Mouse (Mus musculus): ENCODE measurements at regions not wholly inside any gene's neighbourhood (a gene's known extent, or its start where the extent isn't known, plus 50 kb on each side); places are given as distances from the start of the nearest gene placed in this dataset.

DNA sequence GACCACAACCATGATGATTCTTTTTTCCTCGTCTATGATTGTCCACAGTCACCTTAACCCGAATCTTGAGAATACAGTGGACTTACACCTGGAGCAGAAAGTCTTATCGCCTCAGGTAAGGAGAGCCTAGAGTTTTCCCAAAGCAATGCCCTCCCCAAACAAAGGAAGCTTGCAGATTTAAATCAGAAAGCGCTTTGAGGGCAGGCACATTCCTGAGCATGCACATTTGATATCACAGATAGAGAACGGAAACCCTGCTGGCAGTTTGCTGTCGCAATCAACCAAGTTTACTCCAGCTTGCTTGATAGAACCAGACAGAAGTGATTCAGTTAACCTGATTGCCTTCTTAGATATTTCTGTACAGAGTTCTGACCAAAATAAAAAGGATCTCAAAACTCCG lies 393.6 kb upstream of the Gm10131 start:
- Histone ChIP-seq H3K36me3 (ENCODE audit: control insufficient read depth, insufficient read depth) (no peaks in the 10 kb centered on the region), H3K27me3 (ENCODE audit: control insufficient read depth, insufficient read depth, insufficient read length) (no peaks in the 10 kb centered on the region), H3K79me3 (ENCODE audit: low read depth) (no peaks in the 10 kb centered on the region), H3K79me2 (ENCODE audit: control insufficient read depth, insufficient read depth) (no peaks in the 10 kb centered on the region), H3K4me3 (ENCODE audit: insufficient read depth, poor library complexity, severe bottlenecking) (no peak overlapping the region), H3ac (ENCODE audit: control insufficient read depth, insufficient read length, low read depth) (no peak overlapping the region)
- TF ChIP-seq CEBPB (IDR thresholded peaks at IDR 0.05; ENCODE audit: low read depth) (no peak), MAX (IDR thresholded peaks at IDR 0.05) (no peak), FOSL1 (IDR thresholded peaks at IDR 0.05; ENCODE audit: insufficient read depth, low read length, poor library complexity, severe bottlenecking) (no peak), MYOG (IDR thresholded peaks at IDR 0.05; ENCODE audit: control insufficient read depth, extremely low read depth, insufficient read length) (no peak), USF1 (IDR thresholded peaks at IDR 0.05; ENCODE audit: low read depth) (no peak), MYOD1 (IDR thresholded peaks at IDR 0.05; ENCODE audit: control insufficient read depth, insufficient read length, low read depth) (no peak), CTCF (IDR thresholded peaks at IDR 0.05; ENCODE audit: control insufficient read depth, insufficient read depth, insufficient read length) (no peak)

- Histone ChIP-seq H3K27me3 (ENCODE audit: control insufficient read depth, insufficient read depth, insufficient read length) (no peaks in the 10 kb centered on the region), H3K4me3 (ENCODE audit: insufficient read depth, poor library complexity, severe bottlenecking) (no peak overlapping the region), H3K36me3 (ENCODE audit: control insufficient read depth, insufficient read depth) (no peaks in the 10 kb centered on the region), H3K79me3 (ENCODE audit: low read depth) (no peaks in the 10 kb centered on the region), H3K79me2 (ENCODE audit: control insufficient read depth, insufficient read depth) (no peaks in the 10 kb centered on the region), H3ac (ENCODE audit: control insufficient read depth, insufficient read length, low read depth) (no peak overlapping the region)
- TF ChIP-seq MYOG (IDR thresholded peaks at IDR 0.05; ENCODE audit: control insufficient read depth, extremely low read depth, insufficient read length) (no peak), MYOD1 (IDR thresholded peaks at IDR 0.05; ENCODE audit: control insufficient read depth, insufficient read length, low read depth) (peak; percentile 67), MAX (IDR thresholded peaks at IDR 0.05) (no peak), USF1 (IDR thresholded peaks at IDR 0.05; ENCODE audit: low read depth) (no peak), FOSL1 (IDR thresholded peaks at IDR 0.05; ENCODE audit: insufficient read depth, low read length, poor library complexity, severe bottlenecking) (peak; percentile 37), CTCF (IDR thresholded peaks at IDR 0.05; ENCODE audit: control insufficient read depth, insufficient read depth, insufficient read length) (no peak), CEBPB (IDR thresholded peaks at IDR 0.05; ENCODE audit: low read depth) (no peak)
These were observed 391.1 kb upstream of the Gm10131 start for GRCm38 (mm10) chr8:34502606-34503162.

DNA sequence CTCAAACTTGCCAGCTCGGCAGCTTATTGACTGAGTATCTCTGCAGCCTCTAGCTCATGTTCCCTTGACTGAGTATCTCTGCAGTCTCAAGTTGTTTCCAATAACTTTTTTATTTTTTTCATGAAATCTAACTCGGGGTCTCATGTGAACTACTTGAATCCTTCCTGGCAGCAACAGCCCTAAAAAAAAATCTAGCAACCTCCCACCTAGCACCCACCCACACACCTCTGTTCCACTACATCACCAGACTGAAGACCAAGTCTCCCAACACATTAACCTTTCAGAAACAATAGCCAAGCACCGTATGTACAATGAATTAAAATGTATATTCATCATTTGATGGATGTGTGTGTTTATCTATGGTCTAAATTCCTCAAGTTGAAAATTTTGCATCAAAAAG lies 387.7 kb upstream of the Gm10131 start:
- Histone ChIP-seq H3K79me2 (ENCODE audit: control insufficient read depth, insufficient read depth) (no peaks in the 10 kb centered on the region), H3K79me3 (ENCODE audit: low read depth) (no peaks in the 10 kb centered on the region), H3ac (ENCODE audit: control insufficient read depth, insufficient read length, low read depth) (no peak overlapping the region), H3K4me3 (ENCODE audit: insufficient read depth, poor library complexity, severe bottlenecking) (no peak overlapping the region), H3K36me3 (ENCODE audit: control insufficient read depth, insufficient read depth) (no peaks in the 10 kb centered on the region), H3K27me3 (ENCODE audit: control insufficient read depth, insufficient read depth, insufficient read length) (no peaks in the 10 kb centered on the region)
- TF ChIP-seq USF1 (IDR thresholded peaks at IDR 0.05; ENCODE audit: low read depth): no peak
- no peak for TF ChIP-seq FOSL1 (IDR thresholded peaks at IDR 0.05; ENCODE audit: insufficient read depth, low read length, poor library complexity, severe bottlenecking)
- TF ChIP-seq MYOD1 (IDR thresholded peaks at IDR 0.05; ENCODE audit: control insufficient read depth, insufficient read length, low read depth): no peak
- TF ChIP-seq CTCF (IDR thresholded peaks at IDR 0.05; ENCODE audit: control insufficient read depth, insufficient read depth, insufficient read length): no peak
- TF ChIP-seq MYOG (IDR thresholded peaks at IDR 0.05; ENCODE audit: control insufficient read depth, extremely low read depth, insufficient read length): no peak
- no peak for TF ChIP-seq CEBPB (IDR thresholded peaks at IDR 0.05; ENCODE audit: low read depth)
- no peak for TF ChIP-seq MAX (IDR thresholded peaks at IDR 0.05)

GRCm38 (mm10) chr8:34496751-34497150 lies 385.2 kb upstream of the Gm10131 start:
- Histone ChIP-seq H3ac (ENCODE audit: control insufficient read depth, insufficient read length, low read depth) (no peak overlapping the region), H3K36me3 (ENCODE audit: control insufficient read depth, insufficient read depth) (no peaks in the 10 kb centered on the region), H3K27me3 (ENCODE audit: control insufficient read depth, insufficient read depth, insufficient read length) (no peaks in the 10 kb centered on the region), H3K79me3 (ENCODE audit: low read depth) (no peaks in the 10 kb centered on the region), H3K4me3 (ENCODE audit: insufficient read depth, poor library complexity, severe bottlenecking) (no peak overlapping the region), H3K79me2 (ENCODE audit: control insufficient read depth, insufficient read depth) (no peaks in the 10 kb centered on the region)
- no peak for TF ChIP-seq MYOG (IDR thresholded peaks at IDR 0.05; ENCODE audit: control insufficient read depth, extremely low read depth, insufficient read length)
- TF ChIP-seq CEBPB (IDR thresholded peaks at IDR 0.05; ENCODE audit: low read depth): no peak
- TF ChIP-seq MYOD1 (IDR thresholded peaks at IDR 0.05; ENCODE audit: control insufficient read depth, insufficient read length, low read depth): no peak
- no peak for TF ChIP-seq USF1 (IDR thresholded peaks at IDR 0.05; ENCODE audit: low read depth)
- no peak for TF ChIP-seq CTCF (IDR thresholded peaks at IDR 0.05; ENCODE audit: control insufficient read depth, insufficient read depth, insufficient read length)

GRCm38 (mm10) chr8:34495974-34496373 lies 384.4 kb upstream of the Gm10131 start:
- H3K27me3 ChIP-seq (ENCODE audit: control insufficient read depth, insufficient read depth, insufficient read length): no peaks in the 10 kb centered on the region
- no peaks in the 10 kb centered on the region for H3K79me2 ChIP-seq (ENCODE audit: control insufficient read depth, insufficient read depth)
- no peak overlapping the region for H3ac ChIP-seq (ENCODE audit: control insufficient read depth, insufficient read length, low read depth)
- H3K36me3 ChIP-seq (ENCODE audit: control insufficient read depth, insufficient read depth): no peaks in the 10 kb centered on the region
- TF ChIP-seq MYOG (IDR thresholded peaks at IDR 0.05; ENCODE audit: control insufficient read depth, extremely low read depth, insufficient read length) (no peak), CTCF (IDR thresholded peaks at IDR 0.05; ENCODE audit: control insufficient read depth, insufficient read depth, insufficient read length) (no peak)
- H3K4me3 ChIP-seq (ENCODE audit: insufficient read depth, poor library complexity, severe bottlenecking): no peak overlapping the region
- H3K79me3 ChIP-seq (ENCODE audit: low read depth): no peaks in the 10 kb centered on the region

DNA sequence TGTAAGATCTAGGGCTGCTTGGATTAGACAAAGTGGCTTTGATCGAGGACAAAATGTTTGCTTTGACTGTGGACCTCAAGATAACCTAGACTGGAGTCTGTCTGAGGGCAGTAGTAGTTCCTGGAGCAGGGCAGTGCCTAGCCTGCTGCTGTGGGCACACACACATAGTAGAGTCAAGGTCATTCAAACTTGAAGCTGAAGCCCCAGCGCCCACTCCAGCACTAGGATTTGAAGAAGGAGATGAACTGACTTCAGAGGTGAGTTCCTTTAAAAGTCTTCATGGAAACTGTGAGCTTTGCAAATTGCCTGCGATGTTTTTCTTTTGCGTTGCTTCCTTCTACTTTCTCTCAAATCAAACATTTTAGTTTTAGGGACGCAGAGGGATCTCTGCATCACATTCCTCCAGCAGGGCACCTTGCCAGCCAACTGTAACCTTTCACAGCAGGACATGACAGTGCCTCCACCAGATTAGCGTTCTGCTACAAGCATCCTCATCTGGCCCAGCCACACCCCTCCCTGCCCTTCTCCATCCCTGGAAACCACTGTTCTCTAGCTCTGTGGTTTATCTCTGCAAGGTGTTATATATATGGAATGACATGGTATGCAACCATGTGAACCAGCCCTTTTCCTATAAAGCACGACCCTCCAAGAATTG lies 377.3 kb upstream of the Gm10131 start:
- H3K36me3 ChIP-seq (ENCODE audit: control insufficient read depth, insufficient read depth): no peaks in the 10 kb centered on the region
- H3K79me3 ChIP-seq (ENCODE audit: low read depth): no peaks in the 10 kb centered on the region
- TF ChIP-seq CTCF (IDR thresholded peaks at IDR 0.05; ENCODE audit: control insufficient read depth, insufficient read depth, insufficient read length) (no peak), CEBPB (IDR thresholded peaks at IDR 0.05; ENCODE audit: low read depth) (no peak), MAX (IDR thresholded peaks at IDR 0.05) (no peak), MYOG (IDR thresholded peaks at IDR 0.05; ENCODE audit: control insufficient read depth, extremely low read depth, insufficient read length) (no peak), FOSL1 (IDR thresholded peaks at IDR 0.05; ENCODE audit: insufficient read depth, low read length, poor library complexity, severe bottlenecking) (no peak)
- H3K79me2 ChIP-seq (ENCODE audit: control insufficient read depth, insufficient read depth): no peaks in the 10 kb centered on the region
- no peaks in the 10 kb centered on the region for H3K27me3 ChIP-seq (ENCODE audit: control insufficient read depth, insufficient read depth, insufficient read length)
- no peak overlapping the region for H3K4me3 ChIP-seq (ENCODE audit: insufficient read depth, poor library complexity, severe bottlenecking)
- no peak overlapping the region for H3ac ChIP-seq (ENCODE audit: control insufficient read depth, insufficient read length, low read depth)

Measured in C2C12 (cell line).